Mouse (Mus musculus) frontal cortex, adult (tissue): ENCODE data around the gene Nat8f4.
"Not testable (repeated sequence)": the region's sequence is repeated elsewhere in the genome, so short reads cannot be mapped to it uniquely, and the experiment has no call there.

Experiments
- ATAC-seq: cut with Nextera tagmentation; 2 replicates; pipeline ENCODE4 v1.9.2; 2017; ENCODE audit warnings: mild to moderate bottlenecking, moderate library complexity, mixed read lengths; ENCODE audit not compliant: low TSS enrichment

Nat8f4 gene

GRCm38 (mm10) chr6:85904642-85905061 lies at the start of gene Nat8f4:
Nat8f4 (minus strand) TSS chr6:85904884.
- peak; percentile 74 for ATAC-seq

- peak; percentile 69 for ATAC-seq
Observed at GRCm38 (mm10) chr6:85948549-85948948, 43.9 kb upstream of the Nat8f4 start.

- no peak for ATAC-seq
Observed at GRCm38 (mm10) chr6:85942469-85942868, 37.8 kb upstream of the Nat8f4 start.

- no peak for ATAC-seq
Observed at GRCm38 (mm10) chr6:85938701-85939100, 34.0 kb upstream of the Nat8f4 start.

GRCm38 (mm10) chr6:85936508-85937465 lies 32.1 kb upstream of the Nat8f4 start:
- peak; percentile 96 for ATAC-seq

- ATAC-seq = no peak
Observed at GRCm38 (mm10) chr6:85935646-85936045, 31.0 kb upstream of the Nat8f4 start.

GRCm38 (mm10) chr6:85934047-85934446 lies 29.4 kb upstream of the Nat8f4 start:
- no peak for ATAC-seq

- ATAC-seq = no peak
Observed at GRCm38 (mm10) chr6:85929312-85929711, 24.6 kb upstream of the Nat8f4 start.

- no peak for ATAC-seq
Observed at GRCm38 (mm10) chr6:85927476-85928464, 23.1 kb upstream of the Nat8f4 start.

GRCm38 (mm10) chr6:85926709-85927108 lies 22.0 kb upstream of the Nat8f4 start:
- no peak for ATAC-seq

GRCm38 (mm10) chr6:85923643-85924042 lies 19.0 kb upstream of the Nat8f4 start:
- ATAC-seq = no peak

GRCm38 (mm10) chr6:85919401-85919800 lies 14.7 kb upstream of the Nat8f4 start:
- no peak for ATAC-seq

GRCm38 (mm10) chr6:85918341-85918740 lies 13.7 kb upstream of the Nat8f4 start:
- ATAC-seq = not testable (repeated sequence)

- ATAC-seq = no peak
Observed at GRCm38 (mm10) chr6:85916596-85916995, 11.9 kb upstream of the Nat8f4 start.

GRCm38 (mm10) chr6:85915539-85916513 lies 11.1 kb upstream of the Nat8f4 start, which contains the start of gene Nat8f1:
Nat8f1 (minus strand) TSS chr6:85915687.
- peak; percentile 95 for ATAC-seq

- peak; percentile 25; the same call in 1 of the 2 replicates for ATAC-seq
Observed at GRCm38 (mm10) chr6:85915141-85915538, 10.5 kb upstream of the Nat8f4 start.

GRCm38 (mm10) chr6:85911587-85911986 lies 6.9 kb upstream of the Nat8f4 start, which contains the start of gene Tprkb:
Tprkb (plus strand) TSS chr6:85911865.
- ATAC-seq = no peak

GRCm38 (mm10) chr6:85909704-85910103 lies 5.0 kb upstream of the Nat8f4 start:
- no peak for ATAC-seq

GRCm38 (mm10) chr6:85908341-85908740 lies 3.7 kb upstream of the Nat8f4 start:
- ATAC-seq = no peak

- peak; percentile 82 for ATAC-seq
Observed at GRCm38 (mm10) chr6:85906911-85907351, 2.2 kb upstream of the Nat8f4 start.

- no peak for ATAC-seq
Observed at GRCm38 (mm10) chr6:85902303-85902702, 2.4 kb downstream of the Nat8f4 start.
